Mouse (Mus musculus) heart, postnatal 0 days (tissue): ENCODE measurements around the gene Slc26a9. TPM values are rescaled to one million over a fixed set of nuclear protein-coding genes. Genes with fewer than 3 reads are reported as not detected.

Source experiments
- ATAC-seq: fragments of 200-750 bp; cut with Nextera tagmentation; 2 replicates; pipeline ENCODE4 v1.8.0; 2017; ENCODE audit warnings: low read depth, moderate number of reproducible peaks, moderate library complexity; ENCODE audit not compliant: insufficient read depth
- DNase-seq: peaks from one replicate; pipeline ENCODE4 v3.0.0-alpha.2; 2016; ENCODE audit warnings: low spot score
- H3K27ac ChIP-seq: fragments of 300-500 bp; sonication (generic); 2 replicates; pipeline ENCODE4 v1.5.1; 2014; ENCODE audit warnings: low read depth, mild to moderate bottlenecking
- H3K27me3 ChIP-seq: fragments of 300-500 bp; sonication (generic); 2 replicates; pipeline ENCODE4 v1.6.1; 2014; ENCODE audit warnings: low read length, mixed read lengths; ENCODE audit not compliant: control insufficient read depth, insufficient read depth
- H3K36me3 ChIP-seq: fragments of 300-500 bp; sonication (generic); replicated peaks from 2 replicates; pipeline ENCODE4 v1.6.1; 2014; ENCODE audit warnings: low read length, mixed read lengths; ENCODE audit not compliant: control insufficient read depth, insufficient read depth
- H3K4me1 ChIP-seq: fragments of 300-500 bp; sonication (generic); 2 replicates; pipeline ENCODE4 v1.6.1; 2014; ENCODE audit warnings: antibody characterized with exemption; ENCODE audit not compliant: control insufficient read depth, insufficient read depth
- H3K4me2 ChIP-seq: fragments of 300-500 bp; sonication (generic); 2 replicates; pipeline ENCODE4 v1.6.1; 2014; ENCODE audit warnings: low read depth, mild to moderate bottlenecking, low read length, moderate library complexity
- H3K4me3 ChIP-seq: fragments of 300-500 bp; sonication (generic); 2 replicates; pipeline ENCODE4 v1.5.1; 2014; ENCODE audit warnings: low read depth, low read length
- H3K9ac ChIP-seq: fragments of 300-500 bp; sonication (generic); replicated peaks from 2 replicates; pipeline ENCODE4 v1.6.1; 2014; ENCODE audit warnings: low read depth, low read length, mixed read lengths
- H3K9me3 ChIP-seq: fragments of 300-500 bp; sonication (generic); replicated peaks from 2 replicates; pipeline ENCODE4 v1.6.1; 2016; ENCODE audit warnings: low read length; ENCODE audit not compliant: control insufficient read depth
- CTCF ChIP-seq: IDR thresholded peaks from 2 replicates; pipeline ENCODE4 v1.5.1; 2016; ENCODE audit warnings: antibody characterized with exemption, control low read depth, low read depth
- EP300 ChIP-seq: IDR thresholded peaks from 2 replicates; pipeline ENCODE4 v1.6.1; 2016; ENCODE audit warnings: antibody characterized with exemption, low read depth
- WGBS: fragments of 180-500 bp; shearing (Covaris S2); extraction: QIAGEN DNeasy Blood & Tissue Kit; methylation state at CpG from one replicate; pipeline ENCODE4 v1.1.7; 2014; 5-methylcytosine and 5-hydroxymethylcytosine counted together
- polyA plus RNA-seq: library from polyadenylated mRNA; unstranded; fragments of >200 nt; fragmentation: Nextera tagmentation; extraction: Ambion mirVana; gene quantifications from 2 replicates; pipeline ENCODE4 v1.2.1, GENCODE M21; 2015
- total RNA-seq: library from RNA; depleted of rRNA; stranded (reverse); fragments of >200 nt; gene quantifications from 2 replicates; pipeline ENCODE4 v1.2.3, GENCODE M21; 2014; ENCODE audit warnings: low replicate concordance

Gene Slc26a9
- total and polyA plus RNA-seq, 2 experiments from 2014 or later: 0.05 TPM; not detected in 1

- H3K9ac ChIP-seq: no peak overlapping the region
- no peaks in the 10 kb centered on the region for H3K9me3 ChIP-seq
- H3K36me3 ChIP-seq: no peaks in the 10 kb centered on the region
- H3K27me3 ChIP-seq: no peaks in the 10 kb centered on the region
- H3K4me2 ChIP-seq: no peak overlapping the region
- TF ChIP-seq EP300: no peak
- peak; percentile 12; the same call in 1 of the 2 replicates for TF ChIP-seq CTCF
- peak overlapping the region; percentile 44 for H3K27ac ChIP-seq
- 49% methylated on average over 20 of the region's 20 CpGs for WGBS
- DNase-seq: peak; percentile 35
- peak; percentile 24; the same call in 1 of the 2 replicates for ATAC-seq
- peaks cover 11% of the 10 kb centered on the region for H3K4me1 ChIP-seq
- H3K4me3 ChIP-seq: no peak overlapping the region
Measured at GRCm38 (mm10) chr1:131714388-131715337, 29.2 kb upstream of the Slc26a9 start.

- TF ChIP-seq EP300 (no peak), CTCF (no peak)
- DNase-seq: no peak
- 78% methylated on average over 16 of the region's 16 CpGs for WGBS
- peaks cover 14% of the 10 kb centered on the region for H3K4me1 ChIP-seq
- H3K9ac ChIP-seq: no peak overlapping the region
- H3K36me3 ChIP-seq: no peaks in the 10 kb centered on the region
- ATAC-seq: no peak
- H3K4me3 ChIP-seq: no peak overlapping the region
- H3K4me2 ChIP-seq: no peak overlapping the region
- H3K9me3 ChIP-seq: no peaks in the 10 kb centered on the region
- H3K27me3 ChIP-seq: no peaks in the 10 kb centered on the region
- no peak overlapping the region for H3K27ac ChIP-seq
Measured at GRCm38 (mm10) chr1:131718952-131719694, 24.7 kb upstream of the Slc26a9 start.

GRCm38 (mm10) chr1:131721989-131722388, 21.8 kb upstream of the Slc26a9 start:
- no peak for TF ChIP-seq CTCF
- no peaks in the 10 kb centered on the region for H3K27me3 ChIP-seq
- no peak for DNase-seq
- no peak overlapping the region for H3K27ac ChIP-seq
- no peaks in the 10 kb centered on the region for H3K9me3 ChIP-seq
- H3K4me3 ChIP-seq: no peak overlapping the region
- ATAC-seq: no peak
- H3K4me1 ChIP-seq: peaks cover 14% of the 10 kb centered on the region; the same call in 1 of the 2 replicates
- WGBS: 50% methylated on average over 3 of the region's 3 CpGs
- no peak overlapping the region for H3K4me2 ChIP-seq
- no peaks in the 10 kb centered on the region for H3K36me3 ChIP-seq
- H3K9ac ChIP-seq: no peak overlapping the region

GRCm38 (mm10) chr1:131723549-131723948, 20.3 kb upstream of the Slc26a9 start:
- ATAC-seq: no peak

GRCm38 (mm10) chr1:131726586-131726985, 17.2 kb upstream of the Slc26a9 start:
- no peak for TF ChIP-seq CTCF
- no peak for TF ChIP-seq EP300
- Histone ChIP-seq H3K9ac (no peak overlapping the region; the same call in 1 of the 2 replicates), H3K27me3 (no peaks in the 10 kb centered on the region), H3K4me1 (peaks cover 14% of the 10 kb centered on the region; the same call in 1 of the 2 replicates), H3K36me3 (no peaks in the 10 kb centered on the region), H3K27ac (no peak overlapping the region), H3K9me3 (no peaks in the 10 kb centered on the region), H3K4me2 (no peak overlapping the region), H3K4me3 (no peak overlapping the region)
- DNase-seq (peak; percentile 41), ATAC-seq (peak; percentile 70)
- 6% methylated on average over 6 of the region's 6 CpGs for whole genome bisulfite sequencing

More at GRCm38 (mm10) chr1:131723549-131723948, 20.3 kb upstream of the Slc26a9 start:
- Histone ChIP-seq H3K27me3 (no peaks in the 10 kb centered on the region), H3K9me3 (no peaks in the 10 kb centered on the region), H3K4me2 (no peak overlapping the region), H3K36me3 (no peaks in the 10 kb centered on the region), H3K4me1 (peaks cover 14% of the 10 kb centered on the region; the same call in 1 of the 2 replicates), H3K9ac (no peak overlapping the region), H3K27ac (no peak overlapping the region), H3K4me3 (no peak overlapping the region)
- TF ChIP-seq EP300: no peak
- WGBS: 90% methylated on average over 4 of the region's 4 CpGs
- DNase-seq: no peak
